Mouse (Mus musculus) bone marrow macrophage, adult 2 months (primary cell): ENCODE results near the gene Fgf11.

Experiments used
- CTCF ChIP-seq: IDR thresholded peaks from 2 replicates; pipeline ENCODE4 v1.5.1; 2012; ENCODE audit warnings: low read depth, mild to moderate bottlenecking, low read length, moderate library complexity
- POLR2A ChIP-seq: IDR thresholded peaks from 2 replicates; pipeline ENCODE4 v1.6.1; 2012; ENCODE audit warnings: mild to moderate bottlenecking, low read depth, low read length, borderline replicate concordance

- TF ChIP-seq CTCF (no peak), POLR2A (no peak)
Measured at GRCm38 (mm10) chr11:69836703-69837576, 35.3 kb upstream of the Fgf11 start.
